Mouse (Mus musculus) gastrocnemius, postnatal 14 days (tissue): ENCODE data around the gene Car4. TPM values are rescaled to one million over a fixed set of nuclear protein-coding genes. Genes with fewer than 3 reads are reported as not detected.

ENCODE experiments used
- DNase-seq: peaks from one replicate; pipeline ENCODE4 v3.0.0; 2021; ENCODE audit warnings: mixed read lengths
- intact Hi-C: fragments of 180-260 bp; cut with DNase I; formaldehyde crosslinking; loops from one replicate; pipeline ENCODE4 v1.15.1; 2025; ENCODE audit warnings: low total_unique reads
- long read RNA-seq, 2 experiments: library from polyadenylated mRNA; stranded (forward); transcript quantifications; one replicate each; pipeline ENCODE4 v2.0.0; 2021
- total RNA-seq, 2 experiments: library from RNA; stranded (reverse); gene quantifications; 2 replicates each; pipeline ENCODE4 v1.2.3; 2021

Gene Car4
- 10 to 100 TPM; 18.3 to 28.3 TPM for total RNA-seq
- long read RNA-seq, experiment 1, transcript Car4-201 (8 exons, 1,256 nt), result major isoform, 38 of 41 reads
- long read RNA-seq, experiment 1, partial matches to known transcripts, result 0 of 41 reads
- long read RNA-seq, experiment 1, other reads (novel, unspliced or antisense), result 3 of 41 reads
- long read RNA-seq, experiment 2, transcript Car4-201 (8 exons, 1,256 nt), result major isoform, 54 of 58 reads
- long read RNA-seq, experiment 2, partial matches to known transcripts, result 3 of 58 reads
- long read RNA-seq, experiment 2, other reads (novel, unspliced or antisense), result 1 of 58 reads

- intact Hi-C loops, result no loop called here
- no peak for DNase-seq
Observed at GRCm38 (mm10) chr11:84957591-84958270, at the start of gene Car4. Car4 (plus strand) TSS chr11:84957786.

- intact Hi-C loops, result no loop called here
Observed at GRCm38 (mm10) chr11:84908480-84908879, 49.1 kb upstream of the Car4 start.

GRCm38 (mm10) chr11:84910411-84910810, 47.2 kb upstream of the Car4 start:
- intact Hi-C loops, result no loop called here
- DNase-seq, result no peak

More at GRCm38 (mm10) chr11:84908480-84908879, 49.1 kb upstream of the Car4 start:
- DNase-seq, result no peak

- intact Hi-C loops, result no loop called here
- DNase-seq, result no peak
Observed at GRCm38 (mm10) chr11:84914673-84915072, 42.9 kb upstream of the Car4 start.

GRCm38 (mm10) chr11:84916053-84916702, 41.4 kb upstream of the Car4 start, which contains the start of gene Znhit3:
Znhit3 (minus strand) TSS chr11:84916366.
- peak; percentile 77 for DNase-seq

GRCm38 (mm10) chr11:84916703-84917300, 40.8 kb upstream of the Car4 start:
- no peak for DNase-seq
- intact Hi-C loops, result no loop called here

More at GRCm38 (mm10) chr11:84916053-84916702, 41.4 kb upstream of the Car4 start, which contains the start of gene Znhit3:
- intact Hi-C loops, result no loop called here

GRCm38 (mm10) chr11:84918425-84918824, 39.2 kb upstream of the Car4 start:
- intact Hi-C loops, result no loop called here
- DNase-seq, result peak; percentile 82

- DNase-seq, result peak; percentile 13
- intact Hi-C loops, result no loop called here
Observed at GRCm38 (mm10) chr11:84919276-84919675, 38.3 kb upstream of the Car4 start.

- DNase-seq, result no peak
- intact Hi-C loops, result loop anchor here (5.0 kb wide), 1 partner anchor 62 kb away; no protein-coding TSS in a partner anchor
Observed at GRCm38 (mm10) chr11:84919951-84920350, 37.6 kb upstream of the Car4 start.

GRCm38 (mm10) chr11:84920981-84921380, 36.6 kb upstream of the Car4 start:
- DNase-seq, result no peak
- intact Hi-C loops, result loop anchor here (5.0 kb wide), 1 partner anchor 61 kb away; no protein-coding TSS in a partner anchor

GRCm38 (mm10) chr11:84932261-84932660, 25.3 kb upstream of the Car4 start:
- intact Hi-C loops, result no loop called here
- DNase-seq, result no peak

GRCm38 (mm10) chr11:84939508-84940053, 18.0 kb upstream of the Car4 start:
- intact Hi-C loops, result no loop called here
- no peak for DNase-seq

- no peak for DNase-seq
- intact Hi-C loops, result no loop called here
Observed at GRCm38 (mm10) chr11:84940140-84940539, 17.4 kb upstream of the Car4 start.

- peak; percentile 65 for DNase-seq
- intact Hi-C loops, result no loop called here
Observed at GRCm38 (mm10) chr11:84943948-84944347, 13.6 kb upstream of the Car4 start.

GRCm38 (mm10) chr11:84944639-84945435, 12.7 kb upstream of the Car4 start:
- DNase-seq, result no peak
- intact Hi-C loops, result no loop called here

GRCm38 (mm10) chr11:84945841-84946240, 11.7 kb upstream of the Car4 start:
- intact Hi-C loops, result no loop called here
- DNase-seq, result no peak

GRCm38 (mm10) chr11:84947206-84947605, 10.4 kb upstream of the Car4 start:
- no peak for DNase-seq
- intact Hi-C loops, result no loop called here

GRCm38 (mm10) chr11:84948114-84948513, 9.5 kb upstream of the Car4 start:
- no peak for DNase-seq
- intact Hi-C loops, result no loop called here

- no peak for DNase-seq
- intact Hi-C loops, result no loop called here
Observed at GRCm38 (mm10) chr11:84948526-84948925, 9.1 kb upstream of the Car4 start.
